Mouse (Mus musculus) limb, embryonic 11.5 days (tissue): ENCODE measurements around the gene Dync2li1. TPM values are rescaled to one million over a fixed set of nuclear protein-coding genes. Genes with fewer than 3 reads are reported as not detected.

Experiments used
- ATAC-seq: fragments of 200-750 bp; cut with Nextera tagmentation; 2 replicates; pipeline ENCODE4 v1.8.0; 2017; ENCODE audit warnings: low read depth; ENCODE audit not compliant: insufficient number of reproducible peaks, low FRiP score, low TSS enrichment
- DNase-seq: peaks from one replicate; pipeline ENCODE4 v3.0.0-alpha.2; 2015; ENCODE audit warnings: low spot score
- H3K27ac ChIP-seq: fragments of 300-500 bp; sonication (generic); replicated peaks from 2 replicates; pipeline ENCODE4 v1.5.1; 2014; ENCODE audit warnings: low read depth, mild to moderate bottlenecking, low read length
- H3K27me3 ChIP-seq: fragments of 300-500 bp; sonication (generic); 2 replicates; pipeline ENCODE4 v1.6.1; 2014; ENCODE audit warnings: mild to moderate bottlenecking, low read length, mixed read lengths; ENCODE audit not compliant: control insufficient read depth, insufficient read depth
- H3K36me3 ChIP-seq: fragments of 300-500 bp; sonication (generic); 2 replicates; pipeline ENCODE4 v1.6.1; 2014; ENCODE audit warnings: mild to moderate bottlenecking, low read length, moderate library complexity, mixed read lengths; ENCODE audit not compliant: control insufficient read depth, insufficient read depth
- H3K4me1 ChIP-seq: fragments of 300-500 bp; sonication (generic); 2 replicates; pipeline ENCODE4 v1.6.1; 2014; ENCODE audit warnings: low read length, mixed read lengths; ENCODE audit not compliant: control insufficient read depth, insufficient read depth
- H3K4me2 ChIP-seq: fragments of 300-500 bp; sonication (generic); 2 replicates; pipeline ENCODE4 v1.6.1; 2014; ENCODE audit warnings: low read depth, mild to moderate bottlenecking, moderate library complexity; ENCODE audit not compliant: severe bottlenecking
- H3K4me3 ChIP-seq: fragments of 300-500 bp; sonication (generic); 2 replicates; pipeline ENCODE4 v1.5.1; 2014; ENCODE audit warnings: low read depth, low read length
- H3K9ac ChIP-seq: fragments of 300-500 bp; sonication (generic); 2 replicates; pipeline ENCODE4 v1.6.1; 2014; ENCODE audit warnings: mild to moderate bottlenecking, low read length
- H3K9me3 ChIP-seq: fragments of 300-500 bp; sonication (generic); 2 replicates; pipeline ENCODE4 v1.6.1; 2016; ENCODE audit warnings: low read length; ENCODE audit not compliant: control insufficient read depth
- WGBS: fragments of 180-500 bp; shearing (Covaris S2); extraction: QIAGEN DNeasy Blood & Tissue Kit; methylation state at CpG from one replicate; pipeline ENCODE4 v1.1.7; 2014; 5-methylcytosine and 5-hydroxymethylcytosine counted together
- polyA plus RNA-seq: library from polyadenylated mRNA; unstranded; fragments of >200 nt; fragmentation: Nextera tagmentation; extraction: Ambion mirVana; gene quantifications from 2 replicates; pipeline ENCODE4 v1.2.1, GENCODE M21; 2014

Gene Dync2li1
- polyA plus RNA-seq, result 40.0 and 42.0 TPM in 2 replicates

DNA sequence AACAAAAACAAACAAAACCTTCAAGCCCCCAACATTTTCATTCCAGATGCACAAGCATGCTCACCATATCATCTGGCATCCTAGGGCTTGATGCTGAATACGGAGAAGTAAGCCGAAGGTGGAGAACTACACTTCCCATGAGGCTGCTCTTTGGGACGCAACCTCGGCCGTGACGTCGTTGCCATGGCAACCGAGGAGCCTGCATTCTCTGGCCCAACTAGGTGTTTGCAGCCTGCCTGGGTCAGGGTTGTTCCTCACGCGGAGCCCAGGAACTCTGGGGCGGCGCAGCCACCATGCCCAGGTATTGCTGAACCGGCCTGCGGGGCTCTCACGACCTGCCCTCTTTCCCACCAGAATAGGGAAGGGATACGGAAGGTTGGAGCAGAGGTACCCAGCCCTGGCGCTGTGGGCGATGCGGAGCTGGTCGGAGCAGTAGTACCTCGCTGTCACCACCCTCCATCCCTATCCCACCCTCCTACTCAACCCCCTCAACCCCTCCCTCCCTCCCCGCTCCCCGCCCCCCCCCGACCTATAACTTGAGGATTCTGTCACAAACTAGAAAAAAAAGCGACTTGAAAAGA is at the start of gene Dync2li1:
Dync2li1 (plus strand) TSS at position 221 of the 581 bp plus-strand sequence.
- H3K9me3 ChIP-seq, result 0 out of 2 replicates have a peak, but pooled peaks cover 5% of the 10 kb centered on the region
- H3K27ac ChIP-seq, result peak within 1 kb of the TSS; percentile 30; the same call in 1 of the 2 replicates
- ATAC-seq, result peak; percentile 88
- 0 out of 2 replicates have a peak, but pooled peaks cover 4% of the 10 kb centered on the region for H3K4me1 ChIP-seq
- no peaks in the 10 kb centered on the region for H3K27me3 ChIP-seq
- peak within 1 kb of the TSS; percentile 60 for H3K4me3 ChIP-seq
- peak; percentile 96 for DNase-seq
- no peaks in the 10 kb centered on the region for H3K36me3 ChIP-seq
- H3K4me2 ChIP-seq, result peak within 1 kb of the TSS; percentile 69
- H3K9ac ChIP-seq, result peak within 1 kb of the TSS; percentile 67
- 0% methylated on average over 25 of the region's 25 CpGs for WGBS

DNA sequence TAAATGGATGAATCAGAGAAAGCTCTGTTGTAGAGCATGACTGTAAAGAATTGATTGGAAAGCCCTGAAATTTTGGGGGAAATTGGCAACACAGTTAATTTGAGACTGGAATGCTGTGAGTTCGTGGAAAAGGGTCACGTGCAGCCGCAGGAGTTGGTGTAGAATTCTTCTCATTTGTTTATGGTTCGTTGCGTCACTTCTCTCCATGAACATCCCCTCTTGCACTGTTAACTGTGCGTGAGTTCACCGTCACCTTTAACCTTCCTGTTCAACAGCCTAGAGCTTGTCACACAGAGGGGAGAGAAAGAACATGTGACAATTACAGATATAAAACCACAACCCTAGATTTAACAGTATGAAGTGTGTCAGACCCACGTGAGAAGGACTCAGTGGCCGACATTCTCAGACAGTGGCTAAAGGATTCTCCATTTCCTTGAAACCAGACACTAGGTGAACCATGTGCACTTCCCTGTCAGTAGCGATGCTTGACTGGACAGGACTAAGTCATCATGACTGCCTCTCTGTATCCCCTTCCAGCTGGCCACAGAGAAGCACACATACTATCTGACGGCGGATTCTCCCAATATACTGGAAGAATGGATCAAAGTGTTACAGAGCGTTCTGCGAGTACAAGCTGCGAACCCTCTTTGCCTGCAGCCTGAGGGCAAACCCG is 49.5 kb upstream of the Dync2li1 start:
- no peak overlapping the region for H3K4me2 ChIP-seq
- H3K27ac ChIP-seq, result no peak overlapping the region
- H3K4me3 ChIP-seq, result no peak overlapping the region
- ATAC-seq (no peak), DNase-seq (peak; percentile 18)
- 85% methylated on average over 16 of the region's 16 CpGs for WGBS
- H3K9me3 ChIP-seq, result no peaks in the 10 kb centered on the region
- peaks cover 4% of the 10 kb centered on the region; the same call in 1 of the 2 replicates for H3K4me1 ChIP-seq
- H3K27me3 ChIP-seq, result no peaks in the 10 kb centered on the region
- no peak overlapping the region for H3K9ac ChIP-seq
- no peaks in the 10 kb centered on the region for H3K36me3 ChIP-seq

DNA sequence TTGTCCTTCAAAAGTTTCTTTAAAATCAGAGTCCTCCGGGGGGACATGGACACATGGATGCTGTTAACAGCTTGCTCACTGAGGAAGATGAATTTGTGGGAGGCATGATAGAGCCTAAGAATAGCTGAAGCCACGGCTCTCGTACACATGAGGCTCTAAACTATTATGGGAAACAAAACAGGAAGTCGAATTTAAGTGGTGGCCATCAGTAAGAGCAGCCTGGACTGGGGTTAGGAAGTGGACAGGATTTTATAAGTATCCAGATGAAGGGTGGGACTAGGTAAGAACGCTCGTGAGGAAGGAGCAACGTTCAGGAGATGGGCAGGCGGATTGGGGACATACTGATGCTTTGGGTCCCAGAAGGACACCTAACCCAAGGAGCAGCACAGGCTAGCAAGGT is 47.0 kb upstream of the Dync2li1 start:
- WGBS, result 82% methylated on average over 8 of the region's 8 CpGs
- Histone ChIP-seq H3K4me1 (peaks cover 4% of the 10 kb centered on the region; the same call in 1 of the 2 replicates), H3K27ac (no peak overlapping the region), H3K9me3 (no peaks in the 10 kb centered on the region), H3K36me3 (no peaks in the 10 kb centered on the region), H3K9ac (no peak overlapping the region), H3K27me3 (no peaks in the 10 kb centered on the region), H3K4me2 (no peak overlapping the region), H3K4me3 (no peak overlapping the region)
- no peak for ATAC-seq
- no peak for DNase-seq

DNA sequence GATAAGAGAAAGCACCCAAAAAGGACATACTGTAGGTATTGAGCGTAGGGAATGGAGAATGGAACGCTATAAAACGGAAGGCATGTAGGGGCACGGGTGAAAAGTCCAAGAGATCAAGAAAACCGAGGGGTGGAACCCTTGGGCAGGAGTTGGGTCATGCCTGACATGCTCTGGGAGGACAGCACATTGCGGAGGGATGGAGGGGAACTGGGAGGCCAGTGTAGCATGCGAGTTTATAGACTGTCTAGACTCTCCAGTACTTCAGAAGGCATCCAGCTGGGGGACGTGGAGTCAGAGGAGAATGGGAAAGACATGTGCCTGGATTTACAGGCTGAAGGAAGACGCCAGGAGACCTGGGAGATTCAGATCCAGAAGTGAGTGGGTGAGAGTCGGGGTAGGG is 46.5 kb upstream of the Dync2li1 start:
- no peaks in the 10 kb centered on the region for H3K9me3 ChIP-seq
- H3K9ac ChIP-seq, result no peak overlapping the region
- peak; percentile 21 for DNase-seq
- H3K4me1 ChIP-seq, result peaks cover 4% of the 10 kb centered on the region; the same call in 1 of the 2 replicates
- H3K36me3 ChIP-seq, result no peaks in the 10 kb centered on the region
- H3K4me3 ChIP-seq, result no peak overlapping the region
- H3K27me3 ChIP-seq, result no peaks in the 10 kb centered on the region
- no peak overlapping the region for H3K4me2 ChIP-seq
- H3K27ac ChIP-seq, result no peak overlapping the region
- no peak for ATAC-seq
- WGBS, result 84% methylated on average over 10 of the region's 10 CpGs

DNA sequence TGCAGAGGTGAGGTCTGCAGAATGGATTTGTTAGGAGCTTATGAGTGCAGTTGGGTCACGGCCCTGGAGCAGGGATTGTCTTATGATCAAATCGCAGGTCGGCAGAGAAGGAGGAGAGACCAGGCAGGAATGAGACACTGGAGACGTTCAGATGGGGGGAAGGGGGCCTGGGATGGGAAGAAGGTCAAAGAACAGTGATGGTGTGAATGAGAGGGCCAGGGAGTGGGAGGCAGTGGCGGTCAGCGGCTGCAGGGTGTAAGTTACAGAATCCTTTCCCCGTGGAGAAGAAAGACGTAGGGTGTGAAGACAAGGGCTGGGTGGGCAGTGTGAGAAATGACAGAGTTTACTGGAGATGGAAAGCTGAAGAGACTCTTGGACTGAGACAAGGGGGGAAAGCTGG is 45.5 kb upstream of the Dync2li1 start:
- no peak overlapping the region for H3K4me2 ChIP-seq
- peaks cover 4% of the 10 kb centered on the region; the same call in 1 of the 2 replicates for H3K4me1 ChIP-seq
- no peaks in the 10 kb centered on the region for H3K36me3 ChIP-seq
- no peak overlapping the region for H3K4me3 ChIP-seq
- DNase-seq (peak; percentile 20), ATAC-seq (no peak)
- H3K9ac ChIP-seq, result no peak overlapping the region
- no peak overlapping the region for H3K27ac ChIP-seq
- WGBS, result 44% methylated on average over 8 of the region's 8 CpGs
- no peaks in the 10 kb centered on the region for H3K27me3 ChIP-seq
- no peaks in the 10 kb centered on the region for H3K9me3 ChIP-seq

DNA sequence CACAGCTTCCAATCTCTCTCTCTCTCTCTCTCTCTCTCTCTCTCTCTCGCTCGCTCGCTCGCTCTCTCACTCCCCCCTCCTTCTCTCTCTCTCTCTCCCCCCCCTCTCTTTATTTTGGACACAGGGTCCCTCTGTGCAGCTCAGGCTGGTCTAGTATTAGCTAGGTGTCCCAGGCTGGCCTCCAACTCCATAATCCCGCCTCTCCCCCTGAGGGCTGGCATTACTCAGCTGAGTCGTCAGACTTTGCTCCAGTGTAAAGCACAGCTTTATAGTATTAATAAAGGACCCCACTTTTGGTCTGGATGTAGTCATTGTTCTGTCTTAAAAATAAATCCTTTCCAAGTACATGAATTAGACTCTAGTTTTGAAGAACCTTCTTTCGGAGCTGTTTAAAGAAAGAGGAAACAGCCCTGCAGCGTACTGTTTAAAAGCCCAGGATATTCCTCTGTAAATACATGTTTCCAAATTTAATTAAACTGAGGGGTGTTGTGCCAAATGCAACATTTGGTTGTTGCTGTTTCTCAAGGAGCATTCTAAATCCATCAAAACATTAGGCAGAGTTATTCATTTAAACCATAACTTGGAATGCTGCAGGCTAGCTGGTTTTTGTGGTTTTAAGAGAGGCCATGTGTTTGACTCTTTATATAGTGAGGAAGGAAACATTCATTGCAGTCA is 44.4 kb upstream of the Dync2li1 start:
- no peak for DNase-seq
- Histone ChIP-seq H3K27ac (no peak overlapping the region), H3K9ac (no peak overlapping the region), H3K4me2 (no peak overlapping the region), H3K4me1 (peaks cover 4% of the 10 kb centered on the region; the same call in 1 of the 2 replicates), H3K4me3 (no peak overlapping the region), H3K36me3 (no peaks in the 10 kb centered on the region), H3K27me3 (no peaks in the 10 kb centered on the region), H3K9me3 (no peaks in the 10 kb centered on the region)
- ATAC-seq, result no peak
- 80% methylated on average over 8 of the region's 8 CpGs for WGBS

DNA sequence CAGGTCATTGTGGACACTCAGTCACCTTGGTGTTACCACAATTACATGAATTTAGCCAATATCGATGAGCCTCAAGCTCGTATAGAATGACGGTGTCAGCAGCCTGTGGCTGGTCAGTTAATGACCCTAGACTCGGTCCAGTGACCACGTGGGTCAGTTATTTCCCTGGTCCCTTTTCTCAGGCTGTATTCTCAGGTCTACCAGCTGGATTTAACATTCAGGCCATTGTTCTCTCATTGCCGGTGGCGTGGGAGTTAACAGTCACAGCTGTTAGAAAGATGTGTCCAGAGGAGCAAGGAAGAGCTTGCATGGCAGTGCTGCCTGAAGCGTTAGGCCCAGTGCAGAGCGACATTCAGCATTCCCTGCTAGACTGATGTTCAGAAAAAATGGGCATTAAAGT is 42.2 kb upstream of the Dync2li1 start:
- Histone ChIP-seq H3K4me3 (no peak overlapping the region), H3K4me2 (no peak overlapping the region), H3K27ac (no peak overlapping the region), H3K9ac (no peak overlapping the region), H3K36me3 (no peaks in the 10 kb centered on the region), H3K4me1 (peaks cover 4% of the 10 kb centered on the region; the same call in 1 of the 2 replicates), H3K9me3 (no peaks in the 10 kb centered on the region), H3K27me3 (no peaks in the 10 kb centered on the region)
- DNase-seq, result no peak
- no peak for ATAC-seq
- 83% methylated on average over 9 of the region's 9 CpGs for WGBS

DNA sequence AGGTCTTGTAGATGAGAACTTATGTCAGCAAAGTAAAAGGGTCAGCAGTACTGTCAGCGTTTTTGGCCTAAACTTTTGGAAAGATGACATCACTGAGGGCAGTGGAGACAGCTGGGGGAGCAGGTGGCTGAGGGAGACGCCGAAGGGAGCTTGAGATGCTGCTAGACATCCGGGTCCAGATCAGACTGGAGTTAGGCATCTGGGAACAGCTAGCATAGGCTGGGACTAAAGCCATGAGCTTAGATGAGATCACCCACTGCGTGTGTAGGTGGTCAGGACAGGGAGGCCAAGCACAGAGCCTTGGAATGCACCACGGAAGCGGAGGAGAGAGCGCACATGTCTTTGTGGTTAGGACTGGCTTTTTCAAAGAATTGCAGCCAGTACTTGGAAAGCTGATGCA is 41.2 kb upstream of the Dync2li1 start:
- H3K4me2 ChIP-seq, result no peak overlapping the region
- H3K4me3 ChIP-seq, result no peak overlapping the region
- no peaks in the 10 kb centered on the region for H3K36me3 ChIP-seq
- WGBS, result 79% methylated on average over 8 of the region's 8 CpGs
- DNase-seq (no peak), ATAC-seq (no peak)
- peaks cover 4% of the 10 kb centered on the region; the same call in 1 of the 2 replicates for H3K4me1 ChIP-seq
- no peaks in the 10 kb centered on the region for H3K27me3 ChIP-seq
- no peak overlapping the region for H3K27ac ChIP-seq
- no peak overlapping the region for H3K9ac ChIP-seq
- H3K9me3 ChIP-seq, result no peaks in the 10 kb centered on the region
